Mouse (Mus musculus) gonadal fat pad, adult 2 months (tissue): ENCODE data around the gene Dtx4. TPM values are rescaled to one million over a fixed set of nuclear protein-coding genes. Genes with fewer than 3 reads are reported as not detected.
A peak's percentile ranks its signal among the peaks of the same experiment; 100 is the strongest.

Source experiments
- DNase-seq: peaks from one replicate; pipeline ENCODE4 v3.0.0-alpha.2; 2012; ENCODE audit warnings: low read depth
- polyA plus RNA-seq: library from polyadenylated mRNA; depleted of rRNA; stranded (reverse); fragments of >200 nt; gene quantifications from 2 replicates; pipeline ENCODE4 v1.2.3, GENCODE M21; 2012

Dtx4 gene
- polyA plus RNA-seq, 1 experiment, result 34.9 TPM

DNA sequence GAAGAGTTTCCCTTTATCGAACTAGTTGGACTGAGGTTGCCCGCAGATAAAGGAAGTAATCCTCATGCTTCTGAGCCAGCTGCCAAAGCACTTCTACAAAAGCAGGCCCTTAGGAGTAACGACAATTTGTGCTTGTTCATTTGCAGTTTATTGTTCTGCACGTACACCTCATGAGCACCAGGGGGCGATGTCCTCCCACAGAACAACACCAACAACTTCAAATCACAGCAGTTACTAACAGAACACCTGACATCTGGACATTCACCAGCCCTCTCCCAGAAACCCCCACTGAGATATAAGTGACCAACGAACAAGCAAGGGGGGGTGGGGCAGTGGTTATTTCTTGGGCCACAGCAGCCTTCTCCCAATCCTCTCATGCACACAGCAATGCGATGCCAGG, 35.0 kb downstream of the Dtx4 start:
- no peak for DNase-seq

DNA sequence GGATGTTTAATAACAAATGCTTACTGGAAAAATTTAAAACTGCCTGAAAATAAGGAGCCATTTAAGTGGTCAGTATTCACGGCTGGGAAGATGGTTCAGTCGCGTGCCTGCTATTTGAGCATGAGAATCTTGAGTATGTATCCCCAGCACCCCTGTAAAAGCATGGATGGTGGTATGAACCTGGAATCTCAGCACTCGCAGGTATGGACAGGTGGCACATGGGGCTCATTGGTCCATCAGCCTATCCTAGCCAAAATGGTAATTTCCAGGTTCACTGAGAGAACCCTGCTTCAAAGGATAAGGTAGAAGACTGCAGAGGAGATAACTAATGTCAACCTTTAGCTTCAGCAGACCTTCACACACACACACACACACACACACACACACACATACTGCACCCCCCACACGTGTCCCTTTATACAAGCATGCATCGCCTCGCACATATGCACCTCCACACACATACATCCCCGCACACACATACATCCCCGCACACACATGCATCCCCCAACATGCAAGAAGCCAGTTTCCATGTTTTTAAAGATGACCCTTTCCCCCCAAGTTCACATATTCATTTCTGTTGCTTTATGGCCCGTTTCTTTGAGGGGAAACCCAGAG, 35.6 kb downstream of the Dtx4 start:
- no peak for DNase-seq

DNA sequence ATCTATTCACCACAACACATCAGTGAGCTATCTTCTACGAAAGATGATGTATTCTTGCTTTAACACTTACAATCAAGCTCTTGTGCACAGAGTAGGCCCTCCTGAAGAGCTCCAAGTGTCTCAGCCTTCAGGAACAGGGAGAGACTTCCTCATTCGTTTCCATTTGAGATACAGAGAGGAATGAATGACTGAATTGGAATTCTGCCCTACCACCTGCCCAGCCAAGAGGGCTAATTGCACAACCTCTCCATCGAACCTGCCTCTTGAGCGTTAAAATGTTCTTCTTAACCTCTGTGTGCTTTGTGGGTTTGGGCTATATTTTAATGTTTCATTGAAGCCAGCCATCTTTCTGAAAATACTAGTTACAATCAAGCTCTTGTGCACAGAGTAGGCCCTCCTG, 36.6 kb downstream of the Dtx4 start:
- DNase-seq, result no peak

DNA sequence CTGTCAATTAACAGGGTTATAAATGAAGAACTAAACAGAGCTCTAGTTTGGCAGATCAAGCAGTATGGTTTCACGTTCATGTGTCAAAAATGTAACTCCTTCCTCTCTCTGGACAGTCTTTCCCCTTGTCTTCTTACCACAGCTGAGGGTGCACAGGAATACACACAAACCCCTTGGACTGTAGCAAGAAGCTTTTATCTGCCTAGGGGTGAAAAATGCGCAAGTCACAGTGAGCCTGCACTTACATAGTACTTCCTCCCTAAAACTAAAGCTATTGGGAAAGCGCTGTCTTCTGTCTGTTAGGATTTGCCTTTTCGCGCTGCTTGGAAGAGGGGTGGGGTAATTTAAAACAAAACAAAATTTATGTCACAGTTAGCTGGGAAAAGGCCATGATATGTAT, 37.1 kb downstream of the Dtx4 start:
- DNase-seq, result no peak

DNA sequence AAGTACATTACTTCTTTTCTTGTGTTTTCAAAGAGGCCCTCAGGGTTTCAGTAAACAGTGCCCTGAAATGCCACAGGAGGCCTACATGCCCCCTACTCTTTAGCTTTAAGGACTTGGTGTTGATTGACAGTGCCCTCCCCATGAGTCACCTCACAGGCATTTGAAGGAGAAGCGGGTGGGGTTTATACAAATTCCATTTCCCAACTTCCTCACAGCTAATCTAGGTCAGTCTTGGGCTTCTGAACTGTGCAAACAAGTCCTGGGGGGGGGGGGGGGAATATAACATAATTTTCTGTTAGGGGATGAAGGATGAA, 37.6 kb downstream of the Dtx4 start:
- no peak for DNase-seq

DNA sequence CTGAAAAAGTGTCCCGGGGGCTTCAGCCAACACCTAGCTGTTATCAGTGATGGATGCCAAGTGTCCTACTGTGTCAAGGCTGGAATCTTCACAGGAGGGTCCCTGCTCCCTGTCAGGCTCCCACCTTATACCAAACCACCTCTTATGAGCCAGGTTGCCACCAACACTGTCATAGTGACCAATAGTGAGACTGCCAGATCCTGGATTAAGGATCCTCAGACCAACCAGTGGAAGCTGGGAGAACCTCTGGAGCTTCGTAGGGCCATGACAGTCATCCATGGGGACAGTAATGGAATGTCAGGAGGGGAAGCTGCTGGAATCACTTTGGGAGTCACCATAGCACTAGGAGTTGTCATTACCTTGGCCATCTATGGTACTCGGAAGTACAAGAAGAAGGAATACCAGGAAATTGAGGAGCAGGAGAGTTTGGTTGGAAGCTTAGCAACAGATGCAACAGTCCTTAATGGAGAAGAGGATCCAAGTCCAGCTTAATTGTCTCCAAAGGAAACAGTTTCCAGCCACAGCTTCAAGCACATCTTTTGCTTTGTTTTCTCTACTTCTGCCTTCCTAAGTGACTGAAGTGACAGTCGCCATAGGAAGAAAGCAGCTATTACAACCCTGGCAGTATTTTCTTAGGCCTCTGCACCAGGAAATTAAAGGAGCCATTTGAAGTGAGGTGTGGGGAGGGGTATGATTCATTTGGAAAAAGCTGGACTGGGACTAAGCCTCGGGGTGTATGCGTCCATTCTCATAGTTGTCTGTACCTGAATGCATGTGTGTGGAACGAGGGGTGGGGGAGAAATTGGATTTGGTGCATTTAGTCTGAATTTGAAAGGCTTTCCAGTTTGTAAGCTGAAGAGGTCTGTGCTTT, 38.2 kb downstream of the Dtx4 start:
- no peak for DNase-seq

DNA sequence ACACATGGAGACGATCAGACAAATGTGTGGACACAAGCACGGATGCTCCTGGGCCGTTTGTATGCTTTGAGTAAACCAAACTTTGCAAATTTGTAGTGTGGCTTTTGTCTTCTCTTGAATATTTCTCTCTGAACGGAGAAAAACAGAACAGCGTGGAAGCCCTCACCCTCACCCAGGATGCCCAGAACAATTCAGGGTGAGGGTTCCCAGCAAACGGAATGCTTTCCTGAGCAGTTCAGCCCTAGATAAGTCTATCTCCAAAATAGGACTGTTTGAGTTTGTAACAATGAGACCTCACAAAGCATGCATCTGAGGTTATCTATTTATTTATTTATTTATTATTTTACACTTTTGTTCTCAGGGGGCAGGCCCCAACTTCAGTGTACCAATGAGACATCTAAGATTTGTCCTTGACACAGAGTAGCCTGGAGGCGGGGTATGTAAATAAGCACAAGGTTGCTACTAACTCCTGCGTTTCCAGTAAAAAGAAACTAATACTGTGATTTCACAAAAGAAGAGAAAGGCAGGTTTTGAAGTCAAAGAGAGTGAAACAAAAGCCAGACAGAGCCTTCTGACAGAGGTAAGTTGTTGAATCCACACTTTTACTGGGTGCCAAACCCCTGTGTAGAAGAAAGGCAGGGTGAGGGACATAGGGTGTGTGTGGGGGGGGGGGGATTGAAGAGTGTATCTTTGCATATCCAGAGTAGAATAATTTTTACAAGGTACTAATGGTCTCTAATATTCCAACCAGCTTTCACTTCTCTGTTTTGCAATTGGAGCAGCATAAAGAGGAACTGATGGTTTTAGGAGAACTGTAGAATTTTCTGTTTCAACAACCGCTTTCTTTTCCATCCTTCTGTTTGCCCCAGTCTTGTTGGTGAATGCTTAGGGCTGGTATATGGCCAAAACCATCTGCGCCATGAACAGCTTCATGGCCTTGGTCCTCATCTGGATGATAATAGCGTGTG, 40.7 kb downstream of the Dtx4 start, which contains the start of gene Mpeg1:
TSS of gene Mpeg1 (plus strand) at position 498 of the 968 bp plus-strand sequence.
- DNase-seq, result no peak

DNA sequence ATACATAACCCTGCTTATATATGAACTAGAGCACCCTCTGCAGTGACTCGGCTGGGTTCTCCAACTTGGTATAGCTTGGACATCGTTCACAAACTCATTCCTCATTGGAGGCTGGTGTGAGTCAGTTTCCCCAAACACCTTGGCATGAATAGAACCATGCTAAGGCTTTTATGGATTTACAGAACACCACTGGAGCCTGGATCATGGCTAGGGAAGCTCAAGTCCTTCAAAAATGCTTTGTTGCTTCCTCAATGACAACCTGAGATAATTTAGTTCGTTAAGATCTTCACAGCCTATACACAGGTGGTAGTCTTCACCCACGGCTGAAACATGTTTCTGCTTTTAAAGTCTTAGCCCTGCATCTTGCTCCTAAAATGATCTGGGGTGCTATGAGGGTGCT, 41.7 kb downstream of the Dtx4 start:
- DNase-seq, result no peak

DNA sequence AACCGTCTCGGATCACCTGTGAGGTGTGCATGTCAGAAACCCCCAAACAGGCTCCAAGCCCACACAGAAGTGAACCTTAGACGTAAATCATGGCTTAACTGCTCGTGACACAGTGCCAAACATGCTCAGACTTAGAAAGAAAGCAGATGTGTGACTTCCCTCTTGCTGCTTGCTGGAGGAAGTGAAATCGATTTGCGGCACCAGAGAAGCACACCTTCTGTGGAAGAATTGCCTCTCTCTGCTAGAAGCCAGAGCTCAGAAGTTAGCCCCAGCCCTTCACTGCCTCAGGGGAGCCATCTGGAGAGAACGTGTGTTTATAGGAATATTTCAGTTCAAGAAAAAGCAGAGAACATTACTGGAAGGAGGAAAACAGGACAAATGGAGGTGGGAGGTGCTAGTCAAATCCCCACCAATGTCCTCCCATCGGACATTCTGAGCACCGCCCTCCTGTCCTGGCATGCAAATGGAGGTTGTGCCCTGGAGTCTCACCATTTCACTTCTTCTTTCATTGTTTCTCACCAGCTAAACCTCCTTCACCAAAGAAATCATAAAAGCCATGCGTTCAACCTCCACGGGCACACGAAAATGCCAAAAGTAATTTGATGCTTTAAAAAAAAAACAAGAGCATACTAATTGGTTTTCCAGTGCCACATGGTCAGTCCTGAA, 43.7 kb downstream of the Dtx4 start:
- DNase-seq, result no peak

DNA sequence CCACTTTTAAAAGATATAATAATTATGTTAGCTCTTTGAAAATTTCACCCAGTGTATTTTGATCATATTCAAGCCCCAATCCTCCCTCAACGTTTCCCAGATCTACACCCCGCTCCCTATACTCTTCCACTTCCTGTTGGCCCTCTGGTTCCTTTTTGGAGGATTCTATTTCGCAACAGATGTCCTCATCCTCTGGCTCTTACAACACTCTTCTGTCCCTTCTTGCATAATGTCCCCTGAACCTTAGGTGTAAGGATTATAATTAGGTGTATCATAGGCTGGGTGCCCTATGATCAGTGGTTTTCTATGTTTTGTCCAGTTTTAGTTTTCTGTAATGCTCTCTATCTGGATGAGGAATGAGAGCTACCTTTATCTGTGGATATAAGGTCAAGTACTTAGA, 56.2 kb downstream of the Dtx4 start:
- peak; percentile 60 for DNase-seq

DNA sequence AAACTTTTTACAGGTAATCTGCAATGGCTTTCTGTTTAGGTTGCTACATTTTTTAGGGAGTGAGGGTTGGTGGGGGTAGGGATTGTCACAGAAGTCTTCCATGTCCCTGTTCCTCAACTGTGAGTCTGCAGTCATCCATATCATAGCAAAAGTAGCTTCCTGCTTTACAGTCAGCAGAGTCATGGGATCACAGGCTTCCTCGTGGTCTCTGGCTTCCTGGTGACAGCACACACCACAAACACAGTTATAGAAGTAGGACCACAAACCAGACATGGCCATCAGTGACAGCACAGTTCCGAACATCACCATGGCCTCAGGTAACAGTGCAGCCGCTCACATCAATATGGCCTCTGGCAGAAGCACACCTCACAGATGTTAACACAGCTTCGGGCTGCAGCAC, 58.7 kb downstream of the Dtx4 start:
- DNase-seq, result no peak

DNA sequence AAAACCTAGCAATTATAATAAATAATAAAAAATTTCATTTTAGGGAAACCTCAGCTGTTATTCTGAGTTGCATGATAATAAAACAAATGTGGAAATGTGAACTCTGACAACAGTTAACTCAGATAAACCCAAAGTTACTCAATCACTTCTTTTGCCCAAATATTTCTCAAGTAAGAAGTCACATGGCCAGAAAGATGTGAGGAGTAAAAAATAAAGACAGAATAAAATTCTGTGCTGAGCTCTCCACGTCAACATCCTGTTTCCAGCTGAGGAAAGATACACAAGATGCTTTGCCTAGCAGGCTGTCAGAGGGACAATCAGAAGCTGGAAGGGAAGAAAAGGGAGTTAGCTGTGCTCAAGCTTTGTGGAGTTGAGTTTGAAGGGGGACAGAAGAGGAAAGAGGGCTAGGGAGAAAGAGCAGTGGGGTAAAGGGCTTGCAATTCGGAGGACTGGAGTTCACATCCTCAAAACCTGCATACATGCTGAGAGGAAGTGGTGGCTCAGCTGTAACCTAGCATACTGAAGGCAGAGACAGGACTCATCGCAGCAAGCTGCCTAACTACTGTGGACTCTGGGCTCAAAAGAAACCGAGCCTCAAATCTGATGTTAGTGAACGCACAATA, 61.0 kb downstream of the Dtx4 start:
- DNase-seq, result no peak

DNA sequence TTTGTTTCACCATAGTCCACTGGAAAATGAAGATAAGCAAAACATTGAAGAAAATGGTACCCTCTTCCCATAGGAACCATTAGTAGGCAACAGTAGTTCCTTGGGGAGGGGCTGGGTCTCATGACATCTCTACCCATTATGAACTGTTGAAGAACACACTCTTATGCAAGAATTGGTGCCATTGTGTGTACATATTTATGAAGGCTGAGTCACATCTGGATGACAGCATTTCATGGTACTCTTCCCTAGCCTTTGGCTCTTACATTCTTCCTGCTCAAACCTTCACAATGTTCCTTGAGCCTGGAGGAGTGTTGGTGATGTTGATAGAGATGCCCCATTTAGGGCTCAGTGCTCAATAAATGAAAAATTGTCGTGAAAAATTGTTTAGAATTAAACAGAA, 61.7 kb downstream of the Dtx4 start:
- DNase-seq, result no peak

DNA sequence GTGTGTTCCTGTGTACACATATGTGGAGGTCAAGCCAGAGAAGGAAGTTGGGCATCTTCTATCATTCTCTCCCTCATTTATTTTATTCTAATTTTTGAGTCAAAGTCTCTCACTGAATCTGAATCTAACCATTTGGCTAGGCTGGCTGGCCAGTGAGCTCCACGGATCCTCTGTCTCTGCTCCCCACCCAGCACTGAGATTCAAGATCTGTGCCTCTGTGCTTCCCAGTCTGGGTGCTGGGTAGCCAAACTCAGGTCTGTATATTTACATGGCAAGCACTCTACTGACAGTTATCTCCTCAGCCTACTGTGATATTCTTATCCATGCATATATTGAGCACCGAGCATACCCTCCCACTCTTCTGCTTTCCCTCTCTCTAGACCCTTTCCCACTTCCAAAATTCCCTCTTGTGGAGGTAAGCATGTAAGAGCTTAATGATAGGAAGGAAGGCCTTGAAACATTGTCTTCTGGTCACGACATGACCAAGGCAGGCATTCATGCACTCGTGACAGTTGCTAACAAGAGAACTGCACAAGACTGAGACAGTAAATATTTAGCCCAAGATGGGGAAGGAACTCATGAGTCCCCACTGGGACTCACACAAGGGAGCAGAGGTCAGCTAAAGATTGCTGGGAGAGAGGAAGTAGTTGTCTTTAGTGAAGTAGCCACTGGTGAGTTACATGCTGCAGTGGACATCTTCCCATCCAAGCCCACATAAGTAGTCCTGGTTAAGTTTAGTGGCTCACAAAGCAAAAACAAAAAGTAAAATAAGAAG, 65.3 kb downstream of the Dtx4 start:
- no peak for DNase-seq

DNA sequence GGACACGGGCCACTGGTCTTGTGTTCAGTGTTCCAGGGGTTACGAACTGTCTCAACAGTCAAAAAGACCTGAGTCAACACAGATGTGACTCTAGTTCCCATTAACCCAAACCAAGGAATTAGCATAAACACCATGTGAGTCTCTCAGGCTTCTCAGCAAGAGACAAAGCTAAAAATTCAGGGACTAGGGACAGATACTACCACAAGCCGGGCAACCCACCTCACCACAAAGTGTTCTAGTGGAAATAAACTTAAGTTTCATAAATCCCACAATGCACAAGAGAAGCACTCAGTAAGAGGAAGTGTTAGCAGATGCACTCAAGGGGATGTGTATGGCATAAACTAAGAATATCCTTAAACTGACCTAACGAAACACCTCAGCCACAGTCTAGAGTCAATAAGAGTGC, 66.2 kb downstream of the Dtx4 start:
- DNase-seq, result no peak

DNA sequence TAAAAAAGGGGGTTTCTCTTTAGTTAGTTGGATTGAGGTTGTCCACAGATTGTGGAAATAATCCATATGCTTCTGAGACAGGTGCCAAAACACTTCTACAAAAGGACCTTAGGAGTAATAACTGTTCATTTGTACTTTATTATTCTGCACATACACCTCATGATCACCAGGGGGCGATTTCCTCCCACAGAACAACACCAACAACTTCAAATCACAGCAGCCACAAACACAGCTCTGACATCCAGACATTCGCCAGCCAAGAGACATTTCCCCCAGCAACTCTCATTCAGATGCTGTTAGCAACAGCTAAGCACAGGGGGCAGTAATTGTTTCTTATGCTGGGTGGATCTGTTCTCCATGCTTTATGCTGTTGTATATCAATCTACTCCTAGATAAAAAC, 68.2 kb downstream of the Dtx4 start:
- no peak for DNase-seq

DNA sequence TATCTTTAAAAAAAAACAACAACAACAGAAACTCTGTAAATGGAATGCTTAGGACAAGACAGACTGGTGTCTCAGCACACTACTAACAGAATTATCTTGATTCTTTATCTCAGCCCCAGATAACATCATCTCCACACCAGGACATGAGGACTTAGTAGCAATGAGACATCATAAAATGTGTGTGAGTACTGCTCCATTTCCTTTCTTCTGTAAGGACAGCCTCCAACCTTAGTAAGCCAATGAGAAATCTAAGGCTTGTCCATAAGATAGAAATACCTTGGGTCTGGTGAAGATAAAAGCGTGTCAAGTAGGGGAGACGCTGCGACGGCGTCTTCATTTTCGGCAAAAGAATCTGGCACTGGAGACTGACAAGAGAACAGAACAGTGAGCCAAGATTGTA, 73.6 kb downstream of the Dtx4 start, which contains the start of gene Pfpl:
TSS of gene Pfpl (plus strand) at position 301 of the 400 bp plus-strand sequence.
- DNase-seq, result no peak

DNA sequence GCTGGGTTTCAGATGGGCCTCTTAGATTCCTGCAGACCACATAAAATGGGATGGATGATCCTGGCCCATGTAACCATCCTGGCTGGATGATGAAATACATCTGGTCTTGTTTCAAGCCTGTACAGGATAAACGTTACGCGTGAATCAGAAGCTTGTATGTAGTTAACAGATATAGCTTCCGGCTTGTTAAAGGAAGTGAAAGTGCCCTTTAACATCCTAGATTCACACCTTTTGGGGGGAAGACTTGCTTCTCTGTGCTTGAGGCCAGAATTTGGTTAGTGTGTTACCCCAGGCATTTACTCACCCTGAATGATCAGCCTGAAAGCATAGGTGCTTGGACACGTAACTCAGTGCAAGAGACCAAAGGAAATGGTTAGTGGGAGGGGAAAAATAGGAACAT, 74.2 kb downstream of the Dtx4 start:
- no peak for DNase-seq

DNA sequence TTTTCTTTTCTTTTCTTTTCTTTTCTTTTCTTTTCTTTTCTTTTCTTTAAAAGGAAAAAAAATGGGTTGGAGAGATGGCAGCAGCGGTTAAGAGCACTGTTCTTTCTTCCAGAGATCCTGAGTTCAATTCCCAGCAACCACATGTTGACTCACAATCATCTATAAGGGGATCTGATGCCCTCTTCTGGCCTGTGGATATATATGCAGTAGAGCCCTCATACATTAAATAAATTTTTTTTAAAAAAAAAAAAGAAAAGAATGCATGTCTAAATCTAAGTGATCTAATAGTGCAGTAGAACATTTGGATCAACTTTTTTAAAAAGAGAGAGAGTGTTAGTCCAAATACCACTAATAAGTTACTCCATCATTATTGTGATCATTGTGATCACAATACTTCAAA, 79.6 kb downstream of the Dtx4 start:
- DNase-seq, result no peak

DNA sequence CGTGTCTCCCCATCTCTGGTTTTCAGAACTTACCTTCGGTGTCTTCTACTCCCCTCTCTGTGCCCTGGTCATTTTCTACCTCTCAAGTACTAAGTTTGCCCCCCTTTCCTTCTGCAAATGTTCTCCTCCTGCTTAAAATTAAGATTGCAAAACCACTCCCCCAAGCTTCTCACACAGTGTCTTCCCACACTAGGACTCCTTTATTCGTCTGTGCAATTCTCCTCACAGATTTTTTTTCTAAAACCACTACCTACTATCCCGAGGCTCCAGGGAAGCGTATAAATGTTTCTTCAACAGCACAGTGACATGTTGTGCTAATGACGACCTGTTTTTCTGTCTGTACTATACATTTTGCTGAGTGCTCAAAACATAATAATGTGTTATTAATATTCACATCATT, 80.7 kb downstream of the Dtx4 start:
- no peak for DNase-seq

DNA sequence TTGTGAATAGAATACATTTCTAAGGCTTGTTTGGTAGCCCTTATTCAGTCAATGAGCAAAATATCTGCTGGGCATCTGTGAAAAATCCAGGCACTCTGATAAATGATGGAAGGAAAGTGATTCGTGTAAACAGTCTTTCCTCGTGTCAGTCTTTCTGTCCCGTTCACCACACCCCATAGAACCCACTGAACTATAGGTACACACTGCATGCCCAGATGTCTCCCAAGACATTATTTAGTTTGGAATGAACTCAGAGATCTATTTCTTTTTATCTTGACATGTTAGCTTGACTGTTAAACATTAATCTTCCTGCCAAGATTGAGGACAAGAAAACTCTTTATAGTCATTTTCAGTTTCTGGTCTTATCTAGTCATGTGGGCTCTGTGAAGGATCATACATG, 82.9 kb downstream of the Dtx4 start:
- no peak for DNase-seq
